In genomic region chr8:9460707-9461106, GRCm38 (mm10) we compare ENCODE assay signal across 23 mouse cellular contexts.
DNase-seq lines count a peak whose midpoint lies in the region; ATAC-seq lines count a peak whose summit lies in the region.
"Had no signal": no experiment of that assay in that cellular context is flagged by ENCODE, and none has a peak within 500 bp of the region (broad histone marks: within the 10 kb centered on the region; RNA-seq: fewer than 3 reads in every experiment).

No protein-coding gene starts in this region.

- no peak for DNase-seq in frontal cortex, postnatal 25 days (ENCODE audit: low spot score in 2 of 2)
- DNase-seq in cerebellum, adult 18-20 months: peak; percentile 54 to 73
- DNase-seq in cerebellum, postnatal 10 days: peak; percentile 26 to 32
- DNase-seq in embryo, embryonic 10.5 days (ENCODE audit: low spot score): no peak
- DNase-seq in neural tube, embryonic 10.5 days (ENCODE audit: extremely low spot score, low spot score): no peak
- no peak for DNase-seq in adrenal gland, postnatal 25 days
- DNase-seq: adrenal gland, postnatal 36 days; forebrain, postnatal 0 days; gastrocnemius, adult 2 months; gastrocnemius, postnatal 36 days; heart, adult 2 months; heart, postnatal 4 days; kidney, adult 9 months; kidney, postnatal 14 days; layer of hippocampus, adult 9-11 months; liver; retina, postnatal 1 day; right cerebral cortex, postnatal 14 days; thymus, postnatal 14 days had no signal

- peak; percentile 58 for ATAC-seq in frontal cortex, adult (ENCODE audit: low TSS enrichment)
- ATAC-seq in megakaryocyte progenitor cell, adult 5-6 weeks (replicated peaks; ENCODE audit: poor library complexity): peak; percentile 73
- ATAC-seq: CD4-positive, CD25-positive, alpha-beta regulatory T cell, adult 4 months; forebrain, postnatal 0 days; intestine, postnatal 0 days had no signal

Comparison
In these comparisons a context has a peak if more than half of its experiments do, and no peak if none do; other contexts are left out.
1. DNase-seq: peak in cerebellum, adult 18-20 months (2 of 2) and cerebellum, postnatal 10 days (2 of 2); none in frontal cortex, postnatal 25 days (0 of 2), embryo, embryonic 10.5 days (single experiment), neural tube, embryonic 10.5 days (single experiment) and adrenal gland, postnatal 25 days (single experiment).